Mouse (Mus musculus): ENCODE results near the gene Bcam. TPM values are rescaled to one million over a fixed set of nuclear protein-coding genes. Genes with fewer than 3 reads are reported as not detected.
A peak's percentile ranks its signal among the peaks of the same experiment; 100 is the strongest.
"Not testable (repeated sequence)": the region's sequence is repeated elsewhere in the genome, so short reads cannot be mapped to it uniquely, and the experiment has no call there.

Bcam gene
- 0.32 TPM in 1 of 2 replicates, not detected in the other for total RNA-seq (2017)

DNA sequence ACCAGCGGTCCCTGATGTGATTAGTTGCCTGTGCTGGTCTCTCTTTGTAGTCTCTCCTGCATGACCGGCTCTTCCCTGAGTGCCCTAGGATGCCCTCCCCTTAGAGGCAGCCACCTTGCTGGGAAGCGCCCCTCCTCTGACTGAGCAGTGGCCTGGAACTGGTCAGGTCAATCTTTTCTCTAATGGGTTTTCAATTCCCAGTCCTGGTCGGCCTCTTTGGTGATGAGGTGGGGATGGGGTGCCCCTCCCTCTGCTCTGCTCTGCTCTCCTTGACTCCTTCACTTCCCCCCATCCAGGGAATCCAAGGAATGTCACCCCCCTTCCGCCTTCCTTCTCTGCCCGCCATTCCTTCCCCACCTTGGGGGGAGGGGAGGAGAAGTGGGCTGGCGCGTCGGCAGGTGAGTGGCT lies at the start of gene Bcam:
Gene Bcam (minus strand): TSS at position 33 of the 408 bp plus-strand sequence.
- ATAC-seq (replicated peaks; ENCODE audit: low read depth, poor library complexity, severe bottlenecking): no peak

DNA sequence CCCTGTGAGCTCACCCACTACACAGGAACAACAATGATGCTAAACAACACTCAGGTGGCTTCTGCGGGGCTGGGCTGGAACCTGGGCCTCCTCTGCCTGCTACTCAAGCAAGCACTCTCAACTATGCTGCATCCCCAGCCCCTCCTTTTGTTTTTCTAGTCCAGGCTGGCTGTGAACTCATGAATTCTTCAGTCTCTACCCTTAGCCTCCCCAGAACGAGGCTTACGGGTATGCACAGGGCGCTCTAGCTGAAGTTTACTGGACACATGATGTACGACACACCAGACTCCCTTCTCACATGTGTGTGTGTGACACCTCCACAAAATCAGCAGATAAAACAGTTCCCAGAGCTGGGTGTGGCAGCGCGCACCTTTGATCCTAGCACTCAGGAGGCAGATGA lies 48.1 kb upstream of the Bcam start:
- no peak for ATAC-seq (replicated peaks; ENCODE audit: low read depth, poor library complexity, severe bottlenecking)

DNA sequence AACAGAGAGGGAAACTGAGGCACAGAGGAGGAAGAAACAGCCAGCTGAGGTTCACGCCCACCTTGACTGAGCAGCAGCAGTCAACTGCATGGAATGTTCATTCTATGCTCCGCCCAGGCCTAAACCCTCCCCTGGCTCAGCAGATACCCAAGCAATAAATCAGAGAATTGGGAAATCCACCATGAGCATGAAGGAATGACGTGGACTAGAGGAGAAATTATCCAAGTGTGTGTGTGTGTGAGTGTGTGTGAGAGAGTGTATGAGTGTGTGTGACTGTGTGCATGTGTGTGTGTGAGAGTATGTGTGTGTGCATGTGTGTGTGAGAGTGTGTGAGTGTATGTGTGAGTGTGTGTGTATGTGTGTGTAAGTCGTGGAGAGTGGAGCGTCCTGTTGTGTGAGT lies 47.6 kb upstream of the Bcam start:
- no peak for ATAC-seq (replicated peaks; ENCODE audit: low read depth, poor library complexity, severe bottlenecking)

DNA sequence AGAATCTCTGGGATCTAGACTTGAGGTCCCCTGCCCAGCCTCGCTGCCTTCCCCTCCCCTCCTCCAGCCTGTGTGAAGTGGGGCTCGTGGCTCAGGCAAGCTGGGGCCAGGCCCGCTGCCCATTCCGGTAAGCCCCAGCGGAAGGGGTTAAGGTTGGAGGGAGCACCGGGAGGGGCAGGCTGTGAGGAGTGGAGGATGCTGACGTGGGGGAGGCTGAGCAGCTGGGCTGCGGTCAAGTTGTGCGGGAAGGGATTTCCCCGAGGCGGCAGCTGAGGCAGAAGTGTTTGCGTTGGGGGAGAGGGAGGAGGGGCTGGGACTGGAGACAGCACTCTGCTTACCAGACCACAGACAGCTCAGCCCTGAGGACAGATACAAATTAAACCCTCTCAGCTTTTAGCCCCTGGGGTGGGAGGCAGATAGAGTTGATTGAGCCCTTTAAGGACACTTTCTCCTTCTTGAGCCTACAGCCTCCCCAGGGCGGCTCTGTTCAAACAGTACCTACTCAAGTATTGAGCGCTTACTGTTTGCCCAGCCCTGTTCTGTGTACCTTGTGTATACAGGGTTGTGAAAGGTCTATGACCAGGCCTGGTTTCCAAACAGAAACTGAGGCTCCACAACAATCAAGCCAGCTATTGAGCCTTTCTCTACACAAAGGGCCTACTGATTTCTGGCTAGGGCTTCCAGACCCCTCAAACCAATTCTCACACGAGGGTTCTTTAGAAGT lies 46.7 kb upstream of the Bcam start:
- peak; percentile 80 for ATAC-seq (replicated peaks; ENCODE audit: low read depth, poor library complexity, severe bottlenecking)

DNA sequence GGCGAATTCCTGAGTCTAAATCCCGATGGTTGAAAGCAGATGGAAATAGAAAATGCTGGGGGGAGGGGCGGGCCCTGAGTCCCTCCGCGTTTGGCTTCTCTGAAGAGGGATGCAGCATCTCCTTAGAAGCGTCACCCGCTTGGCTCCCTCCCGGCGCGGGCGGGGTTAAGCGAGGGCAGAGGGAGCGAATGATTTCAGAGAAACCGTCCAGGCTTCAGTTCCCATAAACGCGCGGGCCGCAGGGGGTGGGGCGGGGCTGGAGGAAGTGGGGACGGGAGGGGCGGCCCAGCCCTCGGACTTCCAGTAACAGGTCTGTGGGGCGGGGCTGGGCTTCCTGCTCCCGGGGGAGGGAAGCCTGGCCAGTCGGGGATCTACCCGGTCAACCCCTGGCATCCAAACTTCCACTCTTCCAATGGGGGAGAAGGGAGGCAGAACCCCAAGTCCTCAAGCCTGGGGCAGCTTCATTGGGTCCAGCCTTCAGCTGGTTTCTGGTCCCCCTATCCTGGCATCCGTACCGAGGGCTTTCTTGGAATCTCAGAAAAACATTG lies 45.5 kb upstream of the Bcam start:
- peak; percentile 56 for ATAC-seq (replicated peaks; ENCODE audit: low read depth, poor library complexity, severe bottlenecking)

DNA sequence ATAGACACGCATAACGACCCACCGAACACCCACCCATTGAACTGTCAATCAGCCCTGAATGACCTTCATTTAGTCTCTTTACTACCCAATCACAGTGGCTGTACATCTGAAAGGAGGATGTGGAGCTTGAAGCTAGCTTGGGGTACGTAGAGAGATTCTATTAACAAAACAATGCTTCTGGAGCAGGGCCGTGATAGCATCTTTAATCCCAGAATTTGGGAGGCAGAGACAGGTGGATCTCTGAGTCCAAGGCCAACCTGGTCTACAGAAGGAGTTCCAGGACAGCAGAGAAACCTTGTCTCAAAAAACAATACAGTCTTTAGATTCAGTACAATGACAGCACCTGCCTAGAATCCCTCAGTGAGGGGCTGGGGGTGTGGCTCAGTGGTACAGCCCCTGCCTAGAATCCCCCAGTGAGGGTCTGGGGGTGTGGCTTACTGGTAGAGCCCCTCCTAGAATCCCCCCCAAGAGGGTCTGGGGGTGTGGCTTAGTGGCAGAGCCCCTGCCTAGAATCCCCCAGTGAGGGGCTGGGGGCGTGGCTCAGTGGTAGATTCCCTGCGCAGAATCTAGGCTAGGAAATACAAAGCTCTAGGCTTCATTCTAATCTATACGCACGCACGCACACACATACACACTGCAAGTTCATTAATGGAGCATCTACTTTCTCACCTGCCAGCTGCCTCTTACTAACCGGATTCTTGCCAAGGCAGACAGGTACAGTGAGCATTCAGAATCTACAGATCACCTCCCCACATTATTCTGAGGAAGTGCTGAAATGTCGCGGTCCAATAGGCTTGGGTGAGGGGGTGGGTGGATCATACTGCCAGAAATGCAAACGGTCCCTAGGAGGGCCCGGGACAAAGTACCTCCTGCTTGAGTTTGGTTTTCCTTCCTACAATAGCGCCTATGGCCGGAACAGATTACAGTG lies 44.7 kb upstream of the Bcam start:
- ATAC-seq (replicated peaks; ENCODE audit: low read depth, poor library complexity, severe bottlenecking): 0 out of 2 replicates have a peak, but pooled peaks have one; percentile 9

DNA sequence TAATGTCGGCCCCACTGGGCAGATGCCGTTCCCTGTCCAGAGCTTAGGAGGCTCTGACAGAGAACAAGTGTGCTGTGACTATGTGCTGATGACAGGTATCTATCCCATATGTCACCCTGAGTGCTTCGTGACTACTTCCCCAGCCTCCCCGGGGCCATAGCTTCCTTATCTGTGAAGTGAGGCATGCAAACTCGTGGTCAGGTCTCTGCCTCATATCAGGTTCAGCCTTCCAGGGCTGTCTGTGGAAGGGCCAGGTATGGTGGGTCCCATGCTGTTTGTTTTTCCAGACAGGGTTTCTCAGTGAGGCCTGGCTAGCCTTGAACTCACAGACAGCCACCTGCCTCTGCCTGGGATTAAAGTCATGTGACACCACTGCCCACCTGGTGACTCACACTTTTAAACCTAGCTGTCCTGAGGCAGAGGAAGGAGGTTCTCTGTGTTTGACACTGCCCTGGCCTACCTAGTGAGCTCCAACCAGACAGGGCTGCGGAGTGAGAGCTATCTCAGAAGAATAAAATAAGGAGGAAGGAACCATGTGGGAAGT lies 42.8 kb upstream of the Bcam start:
- ATAC-seq (replicated peaks; ENCODE audit: low read depth, poor library complexity, severe bottlenecking): no peak

DNA sequence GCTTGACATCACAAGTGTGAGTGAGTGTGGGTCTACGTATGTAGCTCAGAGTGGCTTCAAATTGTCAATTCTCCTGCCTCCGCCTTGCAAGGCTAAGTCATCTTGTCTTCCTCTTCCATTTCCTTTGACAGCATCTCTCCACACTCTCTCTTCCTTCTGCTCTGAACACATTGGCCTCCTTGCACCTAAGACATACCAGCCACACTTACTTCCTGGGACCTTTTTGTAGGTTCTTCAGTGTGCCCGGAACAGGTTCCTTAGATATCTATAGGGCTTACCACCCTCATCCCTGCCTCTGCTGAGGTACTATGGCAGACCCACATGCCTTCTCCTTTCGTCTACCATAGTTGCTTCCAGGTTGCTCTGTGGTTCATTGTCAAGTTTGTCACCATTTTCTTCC lies 42.3 kb upstream of the Bcam start:
- ATAC-seq (replicated peaks; ENCODE audit: low read depth, poor library complexity, severe bottlenecking): no peak

DNA sequence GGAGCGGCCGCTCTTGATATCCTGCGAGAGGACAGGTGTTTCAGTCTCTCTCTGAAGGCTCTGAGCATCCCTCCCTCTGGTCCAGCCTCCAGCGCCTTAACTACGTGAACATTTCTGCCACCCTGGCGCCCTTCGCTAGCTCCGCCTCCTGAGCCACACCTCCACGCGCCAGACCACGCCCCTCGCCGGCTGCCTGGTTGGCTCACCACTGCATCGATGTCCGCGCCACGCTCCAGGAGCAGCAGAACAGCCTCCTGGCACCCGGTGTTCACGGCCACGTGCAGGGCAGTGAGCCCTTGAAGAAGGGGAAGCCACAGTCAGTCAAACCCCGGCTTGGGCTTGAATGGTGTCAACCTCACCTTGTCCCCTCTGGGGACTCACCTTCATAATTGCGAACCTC lies 40.3 kb upstream of the Bcam start:
- no peak for ATAC-seq (replicated peaks; ENCODE audit: low read depth, poor library complexity, severe bottlenecking)

DNA sequence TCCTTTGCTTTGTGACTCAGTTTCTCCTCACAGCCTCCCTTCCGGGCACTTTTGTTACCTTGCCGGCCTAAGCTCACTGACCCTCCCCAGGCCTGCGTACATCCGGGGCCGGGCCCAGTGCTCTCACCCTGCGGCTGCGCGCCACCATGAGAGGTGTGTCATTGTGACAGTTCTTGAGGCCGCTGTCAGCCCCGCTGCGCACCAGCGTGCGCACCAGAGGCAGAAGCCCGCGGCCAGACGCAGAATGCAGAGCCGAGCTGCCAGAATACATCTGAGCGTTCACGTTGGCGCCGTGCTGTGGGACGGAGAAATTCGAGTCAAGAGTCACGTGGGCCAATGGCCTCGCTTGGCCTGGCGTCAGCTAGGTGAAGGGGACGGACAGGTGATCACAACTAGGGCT lies 38.6 kb upstream of the Bcam start:
- ATAC-seq (replicated peaks; ENCODE audit: low read depth, poor library complexity, severe bottlenecking): no peak

DNA sequence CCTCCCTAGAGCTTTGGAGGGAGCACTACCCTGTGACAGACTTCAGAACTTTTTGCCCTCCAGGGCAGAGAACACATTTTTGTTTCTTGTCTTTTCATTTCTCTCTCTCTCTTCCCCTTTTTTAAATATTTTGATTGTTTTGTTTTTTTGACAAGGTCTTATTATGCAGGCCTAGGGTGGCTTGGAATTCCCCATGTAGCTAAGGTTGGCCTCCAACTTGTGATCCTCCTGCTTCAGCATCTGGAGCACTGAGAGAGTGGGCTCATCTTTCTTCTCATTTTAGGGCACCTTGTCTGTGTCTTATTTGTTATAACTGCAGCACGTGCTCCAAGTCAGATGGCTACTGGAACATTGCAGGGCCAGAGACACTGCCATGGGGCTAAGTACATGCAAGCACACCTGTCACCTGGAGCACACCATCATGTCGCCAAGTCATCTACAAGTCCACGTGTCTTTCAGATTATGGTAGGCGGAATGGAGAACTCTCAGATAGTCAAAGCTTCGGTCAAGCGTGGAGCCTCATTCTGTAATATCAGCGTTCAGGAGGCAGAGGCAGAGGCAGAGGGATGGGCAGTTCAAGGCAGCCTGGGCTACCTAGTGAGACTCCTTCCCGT lies 35.6 kb upstream of the Bcam start:
- ATAC-seq (replicated peaks; ENCODE audit: low read depth, poor library complexity, severe bottlenecking): no peak

DNA sequence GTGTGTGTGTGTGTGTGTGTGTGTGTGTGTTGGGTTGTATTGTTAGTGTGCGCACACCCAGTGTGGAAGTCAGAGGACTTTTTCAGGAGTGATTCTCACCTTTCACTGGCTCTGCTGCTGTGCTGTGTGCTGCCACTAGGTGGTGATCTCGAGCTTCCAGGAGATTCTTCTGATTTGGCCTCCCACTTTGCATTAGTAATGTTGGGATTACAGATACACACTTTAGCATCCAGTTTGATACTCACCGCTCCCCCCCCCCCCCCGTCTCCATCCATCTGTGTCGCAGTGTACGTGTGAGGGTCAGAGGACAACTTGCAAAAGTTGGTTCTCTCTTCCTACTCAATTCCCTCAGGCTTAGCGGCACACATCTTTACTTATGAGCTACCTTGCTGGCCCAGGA lies 32.2 kb upstream of the Bcam start:
- peak; percentile 83 for ATAC-seq (replicated peaks; ENCODE audit: low read depth, poor library complexity, severe bottlenecking)

DNA sequence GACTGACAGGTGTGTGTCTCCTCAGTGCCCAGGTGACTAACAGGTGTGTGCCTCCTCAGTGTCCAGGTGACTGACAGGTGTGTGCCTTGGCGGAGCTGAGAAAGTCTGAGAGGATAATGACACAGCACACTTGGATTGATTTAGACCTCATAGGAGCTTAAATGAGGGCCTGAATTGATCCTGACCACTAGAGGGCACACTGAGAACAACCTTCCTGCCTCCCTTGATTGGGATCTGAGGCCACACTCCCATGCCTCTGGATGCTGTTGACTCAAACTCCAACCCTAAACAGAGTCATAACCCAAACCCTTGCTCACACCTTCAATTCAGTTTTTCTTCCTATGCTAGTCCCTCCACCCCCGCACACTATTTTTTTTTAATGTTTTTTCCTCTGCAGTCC lies 29.9 kb upstream of the Bcam start:
- ATAC-seq (replicated peaks; ENCODE audit: low read depth, poor library complexity, severe bottlenecking): peak; percentile 72

DNA sequence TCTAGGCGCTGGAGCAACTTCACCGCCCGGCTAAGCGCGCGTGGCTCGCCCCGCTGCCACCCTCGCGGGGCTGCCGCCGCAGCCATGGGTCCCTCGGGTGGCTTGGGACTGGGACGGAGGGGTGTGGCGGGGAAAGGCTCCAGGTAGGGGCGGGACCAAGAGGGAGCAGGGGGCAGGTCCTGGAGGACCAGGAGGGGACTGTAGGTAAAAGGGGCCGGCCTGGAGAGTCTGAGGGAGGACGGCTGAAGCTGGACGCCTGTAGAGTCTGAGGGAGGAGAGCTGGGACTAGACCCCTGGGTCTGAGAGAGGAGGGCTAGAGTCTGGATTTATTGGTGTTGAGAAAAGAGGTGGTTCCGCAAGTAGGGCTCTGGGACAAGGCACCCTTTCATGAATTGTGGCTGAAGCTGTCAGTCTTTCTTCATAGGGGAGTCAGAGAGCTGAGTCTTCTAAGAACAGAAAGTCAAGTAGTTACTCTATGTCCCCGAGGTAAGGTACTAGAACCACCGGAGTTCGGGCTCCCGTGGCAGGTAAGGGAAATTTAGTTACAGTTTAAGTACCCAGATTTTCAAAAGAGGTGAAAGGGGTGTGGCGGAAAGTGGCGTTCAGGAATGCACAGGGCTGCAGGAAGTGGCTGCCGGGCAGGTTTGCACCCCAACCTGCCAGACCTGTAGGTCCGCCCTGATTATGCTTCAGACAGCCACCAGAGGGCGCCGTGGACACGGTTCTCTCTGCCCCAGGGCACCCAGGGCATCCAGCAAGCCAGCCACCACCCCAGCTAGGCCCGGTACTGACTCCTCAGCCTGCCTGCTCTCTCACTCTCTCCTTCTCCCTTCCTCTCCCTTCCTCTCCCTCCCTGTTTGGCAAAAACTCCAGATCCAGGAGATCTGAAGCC lies 26.1 kb upstream of the Bcam start, which contains the start of gene Cblc:
Gene Cblc (minus strand): TSS at position 113 of the 892 bp plus-strand sequence.
- ATAC-seq (replicated peaks; ENCODE audit: low read depth, poor library complexity, severe bottlenecking): peak; percentile 97

DNA sequence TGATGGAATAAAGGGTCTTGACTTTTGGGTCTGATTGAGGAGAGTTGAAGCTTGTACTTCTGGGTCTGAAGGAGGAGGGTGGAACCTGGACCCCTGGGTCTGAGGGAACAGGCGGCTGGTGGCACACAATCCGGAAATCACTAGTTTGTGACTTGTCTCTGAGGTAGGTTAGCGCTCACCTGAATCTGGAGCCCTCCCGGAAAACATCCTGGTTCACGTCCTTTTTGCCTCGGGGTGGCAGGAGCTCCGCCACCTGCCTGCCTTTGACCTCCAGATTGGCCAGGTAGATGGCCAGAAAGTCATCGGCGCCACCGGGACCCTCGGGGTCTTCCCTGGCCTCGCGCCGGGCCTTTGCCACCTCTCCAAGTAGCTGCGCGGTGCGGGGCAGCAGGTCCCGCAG lies 25.4 kb upstream of the Bcam start:
- no peak for ATAC-seq (replicated peaks; ENCODE audit: low read depth, poor library complexity, severe bottlenecking)

DNA sequence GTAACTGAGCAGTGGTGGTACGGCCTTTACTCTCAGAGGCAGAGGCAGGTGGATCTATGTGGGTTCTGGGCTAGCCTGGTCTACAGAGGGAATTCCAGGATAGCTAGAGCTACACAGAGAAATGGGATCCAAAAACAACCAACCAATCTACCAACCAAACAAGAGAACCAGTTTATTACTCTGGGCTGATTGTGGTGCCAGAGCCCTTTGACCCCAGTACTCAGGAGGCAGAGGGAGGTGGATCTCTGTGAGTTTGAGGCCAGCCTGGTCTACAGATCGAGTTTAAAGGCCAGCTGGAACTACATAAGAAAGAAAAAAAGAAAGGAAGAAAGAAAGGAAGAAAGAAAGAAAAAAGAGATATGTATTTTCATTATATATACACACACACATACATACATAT lies 24.4 kb upstream of the Bcam start:
- ATAC-seq (replicated peaks; ENCODE audit: low read depth, poor library complexity, severe bottlenecking): no peak

DNA sequence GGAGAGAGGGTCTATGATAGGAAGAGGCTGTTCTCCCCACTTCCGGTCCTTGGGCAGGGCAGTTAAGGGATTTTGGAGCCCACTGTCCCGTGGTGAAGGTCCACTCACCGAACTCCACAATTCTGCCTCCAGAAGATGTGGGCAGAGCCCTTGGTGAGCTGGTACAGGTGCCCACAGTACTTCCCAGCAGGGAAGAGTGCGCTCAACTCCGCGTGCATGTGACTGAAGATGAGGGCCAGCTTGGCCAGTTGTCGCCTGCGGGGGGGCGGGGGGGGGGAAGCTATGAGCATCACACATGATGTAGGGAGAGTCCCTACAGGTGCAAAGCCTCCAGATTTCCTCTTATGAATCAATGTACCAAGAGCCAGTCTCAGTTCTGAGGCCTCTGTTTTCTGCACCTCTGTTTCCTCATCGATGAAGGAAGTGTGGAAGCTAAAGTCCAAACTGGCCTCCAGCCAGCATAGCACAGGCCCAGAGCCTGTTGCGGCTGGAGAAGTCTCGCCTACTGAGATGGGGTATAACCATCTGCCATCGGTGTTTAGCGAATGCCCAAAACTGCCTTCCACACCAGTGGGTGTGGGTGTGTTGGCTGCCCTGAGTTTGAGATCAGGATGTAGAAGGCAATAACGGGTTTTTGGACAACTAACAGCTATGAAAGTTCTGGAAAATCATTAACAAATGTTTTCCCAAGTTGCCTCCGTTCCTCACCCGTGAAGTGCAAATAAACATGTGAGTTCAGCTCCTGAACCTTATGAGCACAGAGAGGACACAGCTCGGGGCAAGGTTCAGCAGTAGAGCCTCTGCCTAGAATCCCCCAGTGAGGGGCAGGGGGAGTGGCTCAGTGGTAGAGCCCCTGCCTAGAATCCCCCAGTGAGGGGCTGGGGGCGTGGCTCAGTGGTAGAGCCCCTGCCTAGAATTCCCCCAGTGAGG lies 22.1 kb upstream of the Bcam start:
- ATAC-seq (replicated peaks; ENCODE audit: low read depth, poor library complexity, severe bottlenecking): no peak

DNA sequence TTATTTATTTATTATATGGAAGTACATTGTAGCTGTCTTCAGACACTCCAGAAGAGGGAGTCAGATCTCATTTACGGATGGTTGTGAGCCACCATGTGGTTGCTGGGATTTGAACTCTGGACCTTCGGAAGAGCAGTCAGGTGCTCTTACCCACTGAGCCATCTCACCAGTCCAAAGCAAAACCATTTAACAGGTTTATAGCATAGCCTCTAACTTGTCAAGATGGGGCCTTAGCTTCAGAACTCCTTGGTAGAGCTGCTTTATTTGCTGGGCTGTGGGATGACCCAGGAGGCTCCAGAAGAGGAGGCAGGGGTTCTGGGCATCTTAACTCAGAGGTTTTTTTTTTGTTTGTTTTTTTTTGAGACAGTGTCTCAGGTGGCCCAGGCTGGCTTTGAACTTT lies 20.7 kb upstream of the Bcam start:
- ATAC-seq (replicated peaks; ENCODE audit: low read depth, poor library complexity, severe bottlenecking): not testable (repeated sequence)

Data from common myeloid progenitor, adult 5-6 weeks (primary cell).